13 mouse cellular contexts compared by ENCODE assay signal in the genomic region with DNA sequence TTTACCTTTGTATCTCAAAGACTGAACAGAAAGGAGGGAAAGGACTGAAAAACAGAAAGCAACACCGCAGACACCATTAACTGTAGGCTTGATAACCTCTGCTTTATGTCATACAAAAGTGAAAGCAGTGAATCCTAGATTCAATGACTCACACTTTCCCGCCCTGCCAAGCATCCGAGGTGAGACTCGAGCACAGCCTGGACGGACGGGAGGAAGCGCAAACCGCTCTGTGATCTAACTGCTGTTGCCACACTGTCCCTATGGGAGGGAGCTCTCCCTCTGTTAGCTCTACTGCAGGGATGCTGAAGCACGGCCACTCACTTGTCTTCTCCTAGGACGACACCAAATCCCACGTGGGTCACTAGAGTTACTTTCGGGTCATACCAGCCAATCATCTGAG. TPM values are rescaled to one million over a fixed set of nuclear protein-coding genes. Genes with fewer than 3 reads are reported as not detected.
"Had no signal": no experiment of that assay in that cellular context is flagged by ENCODE, and none has a peak within 500 bp of the region (broad histone marks: within the 10 kb centered on the region; RNA-seq: fewer than 3 reads in every experiment).

No protein-coding gene starts in this region.

- ATAC-seq: midbrain, embryonic 16.5 days had no signal

- DNase-seq: lung, adult 18-20 months; lung, embryonic 14.5 days; lung, postnatal 10 days; lung, postnatal 4 days; midbrain, embryonic 14.5 days; right cerebral cortex, postnatal 14 days; thymus, adult 2 months; thymus, postnatal 25 days; thymus, postnatal 4 days had no signal

RNA-seq across cellular contexts. Expression of a gene that starts 17.6 kb away (rescaled TPM):
- polyA plus RNA-seq: lung, embryonic 14.5 days; lung, embryonic 16.5 days; spleen, adult 2 months; urinary bladder, adult 2 months had no signal
